Mouse (Mus musculus): ENCODE results near the gene Dennd1b.

- TF ChIP-seq CTCF (IDR thresholded peaks at IDR 0.05; ENCODE audit: low read depth, low read length) = no peak
- TF ChIP-seq TAL1 (conservative IDR thresholded peaks at IDR 0.05; ENCODE audit: low read depth, low read length) = no peak
- no peak for TF ChIP-seq POLR2AphosphoS5 (IDR thresholded peaks at IDR 0.05; ENCODE audit: insufficient replicate concordance, low read depth, low read length)
- no peak for TF ChIP-seq GATA1 (IDR thresholded peaks at IDR 0.05; ENCODE audit: borderline replicate concordance, low read length)
- no peak for TF ChIP-seq GATA2 (IDR thresholded peaks at IDR 0.05; ENCODE audit: borderline replicate concordance, low read depth, low read length)
These were observed 133.1 kb downstream of the Dennd1b start for GRCm38 (mm10) chr1:139096369-139096768.

All from G1E (cell line).